Mouse (Mus musculus) cerebellum, adult 8-10 months (tissue): Measurements from ENCODE around the gene Cox17.

Experiments
- DNase-seq: peaks from one replicate; pipeline ENCODE4 v3.0.0; 2022

Gene Cox17

GRCm38 (mm10) chr16:38350361-38350855, 3.6 kb downstream of the Cox17 start:
- no peak for DNase-seq

DNA sequence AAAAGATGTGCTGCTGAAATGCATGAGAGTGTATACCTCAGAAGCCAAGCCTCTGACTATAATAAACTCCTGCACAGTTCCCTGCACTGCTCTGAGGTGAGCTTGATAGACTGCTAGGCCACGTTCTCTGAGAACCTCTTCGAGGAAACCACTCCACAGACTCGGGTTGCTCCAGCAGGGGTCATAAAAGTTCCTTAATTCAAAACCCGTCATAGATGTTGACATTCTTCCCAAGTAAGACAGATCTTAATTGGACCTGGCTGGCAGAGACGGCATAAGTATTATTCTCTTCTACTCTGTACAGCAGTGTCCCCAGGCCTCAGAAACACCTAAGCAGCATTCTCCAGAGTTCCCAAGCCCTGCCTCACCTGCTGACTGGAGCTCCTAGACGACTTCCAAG, 4.1 kb downstream of the Cox17 start:
- no peak for DNase-seq

- no peak for DNase-seq
Measured at GRCm38 (mm10) chr16:38352031-38352430, 5.2 kb downstream of the Cox17 start.

GRCm38 (mm10) chr16:38352851-38353250, 6.1 kb downstream of the Cox17 start:
- no peak for DNase-seq

DNA sequence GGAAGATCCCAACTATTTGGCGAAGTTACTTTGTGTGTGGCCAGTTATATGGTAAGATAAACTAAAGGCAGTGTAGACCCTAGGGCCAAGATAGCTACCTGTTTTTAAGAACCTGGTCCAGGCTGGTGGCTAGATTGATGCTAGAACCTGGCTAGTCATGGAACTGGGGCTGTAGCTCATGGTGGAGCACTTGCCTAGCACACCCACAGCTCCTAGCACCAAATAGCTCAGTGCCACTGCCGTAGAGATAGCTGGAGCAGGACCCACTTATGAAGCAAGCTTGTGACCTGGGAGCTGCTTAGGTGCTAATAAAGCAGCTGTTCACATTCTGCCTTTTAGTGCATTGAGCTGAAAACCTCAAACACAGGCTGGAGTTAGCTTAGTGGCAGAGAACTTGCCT, 6.9 kb downstream of the Cox17 start:
- no peak for DNase-seq

DNA sequence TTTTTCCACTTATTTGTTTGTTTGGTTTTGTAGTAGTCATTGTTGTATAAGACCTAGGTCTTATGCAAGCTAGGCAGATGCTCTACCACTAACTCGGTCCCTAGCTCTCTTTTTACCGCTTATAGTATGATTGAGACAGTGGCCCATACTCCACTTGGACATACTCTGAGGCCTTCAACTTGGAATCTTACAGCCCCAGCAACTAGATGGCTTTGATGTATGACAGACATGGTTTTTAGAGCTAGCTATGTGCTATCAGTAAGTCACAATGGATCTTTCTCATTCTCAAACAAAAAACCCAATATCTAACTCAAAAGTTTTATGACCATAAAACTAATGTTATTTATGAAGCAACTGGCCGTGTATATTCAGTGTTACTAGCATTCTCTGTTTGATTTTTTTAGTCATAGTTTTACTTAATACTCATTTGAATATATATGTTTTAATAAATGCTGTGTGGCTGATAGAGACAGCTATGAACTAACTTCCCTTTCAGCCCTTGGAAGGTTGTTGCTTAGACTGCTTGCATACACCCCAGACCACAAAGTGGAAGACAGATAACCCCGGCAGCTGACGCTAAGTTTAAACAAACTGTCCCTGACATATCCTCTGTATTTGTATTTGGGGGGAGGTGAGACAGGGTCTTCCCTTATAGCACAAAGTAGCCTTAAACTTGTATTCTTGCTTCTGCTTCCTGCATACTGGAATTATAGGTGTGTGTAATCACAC, 7.6 kb downstream of the Cox17 start:
- no peak for DNase-seq

- DNase-seq = no peak
Measured at GRCm38 (mm10) chr16:38358256-38358812, 11.5 kb downstream of the Cox17 start.

DNA sequence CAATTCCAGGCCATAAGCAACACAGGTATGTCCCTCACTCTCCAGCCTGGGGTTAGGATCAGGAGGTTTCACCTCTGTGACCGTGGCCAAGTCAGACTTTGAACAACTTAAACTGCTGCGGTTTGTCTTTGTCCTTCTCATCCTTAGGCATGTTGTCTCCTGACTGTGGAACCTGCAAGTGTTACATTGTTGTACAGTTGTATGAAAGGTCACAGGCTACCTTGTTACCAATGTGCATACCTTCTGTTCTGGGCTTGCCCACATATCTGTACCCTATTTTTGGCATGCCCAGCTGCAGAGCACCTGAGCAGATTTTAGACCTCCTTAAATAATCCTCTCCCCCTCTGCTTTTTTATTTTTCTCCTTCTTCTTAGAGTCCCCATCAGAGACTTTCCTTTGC, 12.4 kb downstream of the Cox17 start:
- DNase-seq = no peak

GRCm38 (mm10) chr16:38359857-38360256, 13.1 kb downstream of the Cox17 start:
- no peak for DNase-seq

DNA sequence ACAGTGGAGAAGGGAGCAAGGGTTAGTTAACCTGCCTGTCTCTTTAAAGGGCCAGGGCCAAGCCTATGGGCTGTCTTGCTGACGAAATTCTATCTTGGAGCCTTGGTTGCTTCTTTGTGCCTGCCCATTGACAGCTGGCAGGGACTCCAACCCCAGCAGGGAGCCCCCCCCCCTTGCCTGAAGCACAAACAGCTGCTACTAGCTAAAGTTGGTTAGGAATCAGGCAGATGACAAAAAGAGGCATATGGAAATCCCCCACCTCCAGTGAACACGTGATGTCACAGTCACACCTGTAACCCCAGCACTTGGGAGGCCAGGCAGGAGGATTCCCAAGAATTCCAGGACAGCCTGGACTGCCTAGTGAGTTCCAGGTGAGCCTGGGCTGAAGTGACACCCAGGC, 13.5 kb downstream of the Cox17 start:
- DNase-seq = no peak

DNA sequence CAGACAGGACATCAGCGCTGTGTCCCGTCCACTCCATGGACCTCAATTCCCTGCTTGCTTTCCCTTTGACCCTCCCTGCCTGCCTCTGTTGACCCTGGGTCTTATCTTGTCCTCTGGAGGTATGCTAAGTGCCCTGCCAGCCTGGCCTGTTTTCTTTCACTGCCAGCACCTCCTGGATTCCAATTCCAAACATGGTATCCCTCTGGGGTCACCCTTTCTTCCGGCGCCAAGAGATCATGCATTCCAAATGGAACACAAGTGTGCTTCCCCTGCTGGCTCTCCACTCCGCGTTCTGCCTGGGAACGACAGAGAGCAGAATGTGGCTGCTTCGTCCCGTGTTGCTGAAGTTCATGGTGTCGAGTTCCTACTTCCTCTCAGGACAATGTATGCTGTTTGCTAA, 15.1 kb downstream of the Cox17 start, which contains the start of gene Popdc2:
Gene Popdc2 (plus strand): TSS at position 277 of the 400 bp plus-strand sequence.
- no peak for DNase-seq

DNA sequence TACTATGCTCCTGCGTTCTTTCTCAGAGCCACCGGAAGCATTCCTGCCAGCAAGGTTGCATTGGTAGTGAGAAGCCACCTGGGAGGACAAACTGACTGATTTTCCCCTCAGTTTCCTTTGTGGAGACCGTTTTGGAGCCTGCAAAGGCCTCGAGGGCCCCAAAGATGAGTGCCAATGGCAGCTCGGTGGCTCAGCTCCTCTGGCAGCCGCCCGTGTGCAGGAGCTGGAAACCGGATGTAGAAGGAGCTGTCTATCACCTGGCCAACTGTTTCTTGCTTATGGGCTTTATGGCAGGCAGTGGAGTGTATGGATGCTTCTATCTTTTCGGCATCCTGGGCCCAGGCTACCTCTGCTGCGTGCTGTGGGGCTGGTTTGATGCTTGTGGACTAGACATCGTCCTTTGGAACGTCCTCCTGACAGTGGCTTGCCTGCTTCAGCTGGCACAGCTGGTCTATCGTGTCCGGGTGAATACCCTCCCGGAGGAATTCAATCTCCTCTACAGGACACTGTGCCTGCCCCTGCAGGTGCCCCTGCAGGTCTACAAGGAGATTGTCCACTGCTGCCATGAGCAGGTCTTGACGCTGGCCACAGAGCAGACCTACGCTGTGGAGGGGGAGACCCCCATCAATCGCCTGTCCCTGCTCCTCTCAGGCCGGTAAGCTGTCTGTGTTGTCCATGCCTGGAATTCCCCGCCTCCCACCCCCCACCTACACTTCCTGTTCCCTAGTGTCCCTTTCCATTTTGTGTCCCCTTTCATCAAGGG, 15.9 kb downstream of the Cox17 start:
- no peak for DNase-seq

DNA sequence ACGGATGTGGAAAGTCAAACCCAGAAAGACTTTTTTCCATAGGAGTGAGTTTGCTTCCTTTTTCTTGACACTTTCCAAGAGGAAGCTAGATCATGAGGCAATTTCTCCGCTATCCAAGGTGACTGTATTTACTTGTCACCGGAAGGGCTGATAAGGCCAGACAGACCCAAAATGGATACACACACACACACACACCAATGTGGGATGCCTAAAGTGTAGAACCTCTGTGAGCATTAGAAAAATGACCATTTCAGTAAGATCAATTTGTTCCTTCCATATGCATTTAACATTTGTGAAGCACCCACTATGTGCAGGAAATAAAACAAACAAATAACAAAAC, 16.4 kb downstream of the Cox17 start:
- DNase-seq = no peak

- no peak for DNase-seq
Measured at GRCm38 (mm10) chr16:38363657-38364056, 16.9 kb downstream of the Cox17 start.

DNA sequence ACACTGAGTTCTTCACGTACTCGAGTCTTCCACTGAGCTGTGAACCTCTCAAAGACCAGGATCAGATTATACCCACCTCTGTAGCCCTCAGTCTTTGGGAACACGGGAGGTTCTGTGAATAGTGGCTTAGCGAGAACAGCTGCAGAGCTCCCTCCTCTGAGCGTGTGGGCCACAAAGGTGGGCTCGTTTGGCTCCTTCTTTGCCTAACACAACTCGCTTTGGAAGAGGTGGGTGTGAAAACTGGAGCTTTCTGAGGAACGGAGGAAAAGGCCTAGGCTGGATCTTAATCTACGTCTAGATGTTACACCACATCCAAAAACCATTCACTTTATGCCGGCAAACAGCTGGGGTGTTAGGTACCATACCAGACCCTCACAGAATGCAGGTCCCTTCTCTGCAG, 18.6 kb downstream of the Cox17 start:
- no peak for DNase-seq

GRCm38 (mm10) chr16:38366231-38366630, 19.4 kb downstream of the Cox17 start:
- no peak for DNase-seq

DNA sequence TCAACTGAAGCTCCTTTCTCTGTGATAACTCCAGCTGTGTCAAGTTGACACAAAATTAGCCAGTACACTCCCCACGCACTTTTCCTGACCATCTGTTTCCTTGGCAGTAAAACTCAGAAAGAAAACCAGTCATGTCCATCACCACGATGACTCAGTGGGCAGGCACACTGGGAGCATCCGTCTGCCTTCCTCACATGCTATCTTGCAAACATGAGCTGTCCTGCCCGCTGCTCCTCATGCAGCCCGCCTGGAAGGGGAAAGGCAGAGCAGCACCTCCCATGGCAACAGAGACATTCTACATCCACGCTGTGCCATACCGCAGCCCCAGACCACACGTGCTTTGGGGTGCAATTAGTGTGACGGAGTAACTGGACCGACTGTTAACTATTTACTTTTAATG, 21.5 kb downstream of the Cox17 start:
- DNase-seq = peak; percentile 37

- no peak for DNase-seq
Measured at GRCm38 (mm10) chr16:38369000-38369399, 22.2 kb downstream of the Cox17 start.

- DNase-seq = no peak
Measured at GRCm38 (mm10) chr16:38369431-38369830, 22.6 kb downstream of the Cox17 start.

DNA sequence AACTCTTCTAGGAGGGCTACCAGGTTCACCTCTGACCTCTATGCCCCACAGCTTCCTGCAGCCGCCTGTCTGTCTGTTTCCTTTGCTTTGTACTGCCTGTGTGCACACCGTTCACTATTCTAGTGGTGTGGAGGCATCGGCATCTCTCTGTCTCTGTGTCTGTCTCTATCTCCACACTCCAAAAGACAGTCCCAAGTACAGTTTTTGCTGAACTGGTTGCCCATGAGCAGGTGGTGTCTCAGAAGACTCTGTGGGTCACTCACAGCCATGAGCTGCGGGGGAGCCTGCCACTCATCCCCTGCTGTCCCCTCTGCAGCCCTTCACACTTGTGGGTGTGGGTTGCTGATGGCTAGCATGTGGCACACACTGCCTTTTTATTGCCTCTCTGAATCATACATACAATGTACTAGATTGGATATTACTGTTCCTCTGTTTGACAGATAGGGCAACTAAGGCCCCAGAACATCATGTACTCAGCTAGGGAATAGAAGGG, 23.2 kb downstream of the Cox17 start:
- no peak for DNase-seq

- DNase-seq = no peak
Measured at GRCm38 (mm10) chr16:38370633-38371374, 24.0 kb downstream of the Cox17 start.

DNA sequence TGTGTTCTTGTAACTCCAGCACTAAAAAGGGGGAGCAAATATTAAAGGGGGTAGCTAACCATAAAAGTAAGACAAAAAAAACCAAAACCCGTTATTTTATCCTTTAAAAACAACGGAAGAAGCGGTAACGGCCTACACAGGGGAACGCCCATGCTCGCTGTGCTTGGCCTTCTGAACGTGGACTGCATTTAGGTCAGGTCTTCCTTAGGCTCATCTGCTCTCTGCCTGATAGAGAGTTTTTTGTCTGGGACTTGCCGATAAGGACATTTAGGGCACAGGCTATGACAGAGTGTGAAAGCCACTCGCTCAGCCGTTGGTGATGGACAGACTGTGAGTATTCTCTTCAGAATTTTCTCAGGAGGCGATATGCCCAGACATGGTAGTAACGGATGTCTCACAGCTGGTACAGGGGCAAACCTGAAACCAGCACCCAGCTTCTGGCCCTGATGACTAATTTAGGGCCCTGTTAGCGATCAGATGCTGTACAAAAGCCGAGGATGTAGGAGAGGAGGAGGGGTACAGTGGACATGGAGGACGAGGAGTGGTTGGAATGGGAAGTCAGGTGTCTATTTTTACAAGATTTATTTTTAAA, 25.0 kb downstream of the Cox17 start:
- DNase-seq = no peak

DNA sequence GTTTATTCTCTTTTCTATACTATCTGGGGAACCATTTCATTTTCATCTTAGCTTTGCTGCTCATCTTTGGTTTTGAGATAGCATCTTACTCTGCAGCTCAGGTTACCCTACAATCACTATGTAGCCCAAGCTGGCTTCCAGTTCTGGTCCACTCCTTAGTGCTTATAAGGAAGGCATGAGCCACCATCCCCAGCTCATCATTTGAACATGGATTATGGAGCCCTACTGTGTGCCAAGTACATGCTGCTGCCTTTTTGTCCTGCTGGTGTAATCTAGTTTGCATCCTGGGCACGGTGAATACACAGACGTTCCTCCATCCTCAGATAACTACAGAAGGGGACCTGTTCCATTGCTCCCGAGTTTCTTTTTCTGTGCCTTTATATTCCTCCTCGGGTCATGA, 26.1 kb downstream of the Cox17 start:
- DNase-seq = no peak
